Mouse (Mus musculus): Measurements from ENCODE around the gene Armc12.

DNA sequence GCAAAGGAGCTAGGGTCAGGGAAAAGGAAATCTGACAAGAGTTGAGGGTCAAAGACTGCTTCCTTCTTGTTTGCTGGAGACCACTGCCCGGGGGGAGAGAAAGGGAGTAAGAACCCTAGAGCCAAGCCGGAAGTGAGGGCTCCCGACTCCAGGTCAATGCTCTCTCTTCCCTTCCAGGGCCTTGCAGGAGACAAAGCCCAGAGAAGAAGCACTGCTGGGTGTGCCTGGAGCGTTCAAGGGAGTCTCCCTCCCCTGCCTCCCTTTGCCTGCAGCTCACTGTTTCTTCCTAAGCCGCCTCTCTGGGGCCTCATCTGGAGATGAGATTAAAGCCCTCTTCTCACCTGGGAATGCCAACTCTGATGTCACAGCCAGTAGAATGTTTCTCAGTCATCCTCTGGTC, 23.7 kb upstream of the Armc12 start:
- no peak for TF ChIP-seq MAX (IDR thresholded peaks at IDR 0.05; ENCODE audit: low read depth)
- TF ChIP-seq POLR2A (IDR thresholded peaks at IDR 0.05; ENCODE audit: insufficient read length, low read depth): no peak
- TF ChIP-seq SRF (IDR thresholded peaks at IDR 0.05; ENCODE audit: control insufficient read depth, insufficient read length, low read depth): no peak
- no peak for TF ChIP-seq E2F4 (IDR thresholded peaks at IDR 0.05; ENCODE audit: insufficient read depth)
- TF ChIP-seq TCF12 (IDR thresholded peaks at IDR 0.05; ENCODE audit: insufficient read depth, poor library complexity, severe bottlenecking): no peak
- no peak for TF ChIP-seq REST (IDR thresholded peaks at IDR 0.05; ENCODE audit: insufficient read depth, insufficient read length)
- TF ChIP-seq MYOG (IDR thresholded peaks at IDR 0.05; ENCODE audit: control insufficient read depth in 1 of 3, insufficient read depth in 1 of 3, insufficient read length in 2 of 3, low read depth in 2 of 3): no peak
- TF ChIP-seq USF1 (IDR thresholded peaks at IDR 0.05; ENCODE audit: low read depth): no peak
- no peak for TF ChIP-seq CEBPB (IDR thresholded peaks at IDR 0.05; ENCODE audit: insufficient read depth, poor library complexity, severe bottlenecking)
- TF ChIP-seq POLR2AphosphoS2 (IDR thresholded peaks at IDR 0.05; ENCODE audit: insufficient read length, low read depth): no peak
- no peak for TF ChIP-seq MYOD1 (IDR thresholded peaks at IDR 0.05; ENCODE audit: control insufficient read depth in 1 of 3, insufficient read length in 2 of 3, low read depth in 2 of 3)
- TF ChIP-seq TCF3 (IDR thresholded peaks at IDR 0.05; ENCODE audit: insufficient read length, low read depth): no peak
